11 mouse cellular contexts compared by ENCODE assay signal in genomic region chr19:55923789-55924426, GRCm38 (mm10).
DNase-seq lines count a peak whose midpoint lies in the region; ATAC-seq and TF ChIP-seq lines count a peak whose summit lies in the region.
"Had no signal": no experiment of that assay in that cellular context is flagged by ENCODE, and none has a peak within 500 bp of the region (broad histone marks: within the 10 kb centered on the region; RNA-seq: fewer than 3 reads in every experiment).

No protein-coding gene starts in this region.

- H3K9ac ChIP-seq in forebrain, embryonic 11.5 days (ENCODE audit: low read length): no peak overlapping the region
- H3K9ac ChIP-seq in forebrain, embryonic 16.5 days (replicated peaks; ENCODE audit: low read depth, low read length): no peak overlapping the region
- no peak overlapping the region for H3K9ac ChIP-seq in stomach, embryonic 14.5 days (replicated peaks; ENCODE audit: low read depth, low read length)
- no peak overlapping the region for H3K9ac ChIP-seq in stomach, postnatal 0 days (ENCODE audit: low read length)
- 0 out of 2 replicates have a peak overlapping the region, but pooled peaks have one; percentile 10 for H3K9ac ChIP-seq in liver, embryonic 13.5 days
- H3K9ac ChIP-seq: limb, embryonic 15.5 days had no signal

- no peak overlapping the region for H3K27ac ChIP-seq in forebrain, embryonic 11.5 days (ENCODE audit: low read depth, low read length)
- no peak overlapping the region for H3K27ac ChIP-seq in forebrain, embryonic 16.5 days (ENCODE audit: low read length)
- no peak overlapping the region for H3K27ac ChIP-seq in stomach, embryonic 14.5 days (ENCODE audit: low read length)
- no peak overlapping the region for H3K27ac ChIP-seq in stomach, postnatal 0 days (replicated peaks)
- H3K27ac ChIP-seq in liver, embryonic 13.5 days: peak overlapping the region; percentile 68
- H3K27ac ChIP-seq: limb, embryonic 15.5 days had no signal

- TF ChIP-seq CTCF in stomach, postnatal 0 days (IDR thresholded peaks at IDR 0.05; ENCODE audit: low read depth): no peak; the same call in 1 of the 2 replicates

- no peaks in the 10 kb centered on the region for H3K9me3 ChIP-seq in forebrain, embryonic 11.5 days (ENCODE audit: control insufficient read depth, low read length)
- H3K9me3 ChIP-seq in forebrain, embryonic 16.5 days (ENCODE audit: control insufficient read depth, low read length): no peaks in the 10 kb centered on the region
- H3K9me3 ChIP-seq in stomach, embryonic 14.5 days (ENCODE audit: control insufficient read depth, low read depth, low read length): no peaks in the 10 kb centered on the region
- H3K9me3 ChIP-seq in stomach, postnatal 0 days (ENCODE audit: control insufficient read depth, low read length): no peaks in the 10 kb centered on the region
- H3K9me3 ChIP-seq in liver, embryonic 13.5 days (replicated peaks): no peaks in the 10 kb centered on the region
- H3K9me3 ChIP-seq: limb, embryonic 15.5 days had no signal

- no peak for TF ChIP-seq EP300 in stomach, postnatal 0 days (optimal IDR thresholded peaks at IDR 0.05)

- no peak overlapping the region for H3K4me3 ChIP-seq in forebrain, embryonic 11.5 days (ENCODE audit: low read depth, low read length)
- no peak overlapping the region for H3K4me3 ChIP-seq in forebrain, embryonic 16.5 days (replicated peaks; ENCODE audit: low read length)
- no peak overlapping the region for H3K4me3 ChIP-seq in stomach, embryonic 14.5 days (ENCODE audit: low read depth, low read length)
- H3K4me3 ChIP-seq in stomach, postnatal 0 days (ENCODE audit: low read depth, low read length): no peak overlapping the region
- H3K4me3 ChIP-seq in liver, embryonic 13.5 days (replicated peaks): no peak overlapping the region
- H3K4me3 ChIP-seq: limb, embryonic 15.5 days had no signal

- peak; percentile 84 for ATAC-seq in forebrain, embryonic 11.5 days (replicated peaks; ENCODE audit: low FRiP score)
- ATAC-seq in forebrain, embryonic 16.5 days: no peak
- 0 out of 2 replicates have a peak, but pooled peaks have one; percentile 49 for ATAC-seq in stomach, embryonic 14.5 days (ENCODE audit: insufficient number of reproducible peaks, insufficient read depth, low FRiP score, low read depth)
- no peak for ATAC-seq in stomach, postnatal 0 days (ENCODE audit: low FRiP score, low TSS enrichment)
- no peak for ATAC-seq in liver, embryonic 13.5 days (ENCODE audit: low read depth)
- ATAC-seq: inflammation-experienced regulatory T-cells, adult 6 months had no signal

- H3K27me3 ChIP-seq in forebrain, embryonic 11.5 days (ENCODE audit: control insufficient read depth, insufficient read depth, low read length): peaks cover 14% of the 10 kb centered on the region; the same call in 1 of the 2 replicates
- peaks cover 11% of the 10 kb centered on the region for H3K27me3 ChIP-seq in forebrain, embryonic 16.5 days (replicated peaks; ENCODE audit: control insufficient read depth, insufficient read depth, low read length)
- H3K27me3 ChIP-seq in stomach, embryonic 14.5 days (ENCODE audit: control insufficient read depth, insufficient read depth, low read length): no peaks in the 10 kb centered on the region
- no peaks in the 10 kb centered on the region for H3K27me3 ChIP-seq in stomach, postnatal 0 days (ENCODE audit: control insufficient read depth, insufficient read depth, low read length)
- H3K27me3 ChIP-seq in liver, embryonic 13.5 days: no peaks in the 10 kb centered on the region; the same call in 1 of the 2 replicates
- H3K27me3 ChIP-seq: limb, embryonic 15.5 days had no signal

- H3K36me3 ChIP-seq in forebrain, embryonic 11.5 days (ENCODE audit: control insufficient read depth, insufficient read depth, low read length): peaks cover 5% of the 10 kb centered on the region; the same call in 1 of the 2 replicates
- no peaks in the 10 kb centered on the region for H3K36me3 ChIP-seq in forebrain, embryonic 16.5 days (ENCODE audit: control insufficient read depth, insufficient read depth)
- H3K36me3 ChIP-seq in stomach, embryonic 14.5 days (ENCODE audit: control insufficient read depth, insufficient read depth, low read length): peaks cover 45% of the 10 kb centered on the region
- H3K36me3 ChIP-seq in stomach, postnatal 0 days (ENCODE audit: control insufficient read depth, insufficient read depth, low read length): peaks cover 26% of the 10 kb centered on the region
- H3K36me3 ChIP-seq in liver, embryonic 13.5 days: peaks cover 25% of the 10 kb centered on the region

- 11% methylated on average over 12 of the region's 12 CpGs for WGBS in forebrain, embryonic 11.5 days
- WGBS in forebrain, embryonic 16.5 days: 8% methylated on average over 12 of the region's 12 CpGs
- 30% methylated on average over 12 of the region's 12 CpGs for WGBS in stomach, embryonic 14.5 days
- WGBS in stomach, postnatal 0 days: 41% methylated on average over 12 of the region's 12 CpGs
- WGBS in liver, embryonic 13.5 days (ENCODE audit: insufficient replicate concordance): 73% methylated on average over 12 of the region's 12 CpGs

- 0 out of 2 replicates have a peak, but pooled peaks cover 3% of the 10 kb centered on the region for H3K4me1 ChIP-seq in forebrain, embryonic 11.5 days (replicated peaks; ENCODE audit: control insufficient read depth, insufficient read depth, low read length)
- H3K4me1 ChIP-seq in forebrain, embryonic 16.5 days (replicated peaks; ENCODE audit: control insufficient read depth, insufficient read depth, low read length): peaks cover 4% of the 10 kb centered on the region; the same call in 1 of the 2 replicates
- H3K4me1 ChIP-seq in stomach, embryonic 14.5 days (ENCODE audit: control insufficient read depth, insufficient read depth, low read length): no peaks in the 10 kb centered on the region
- no peaks in the 10 kb centered on the region for H3K4me1 ChIP-seq in stomach, postnatal 0 days (replicated peaks; ENCODE audit: control insufficient read depth, insufficient read depth)
- peaks cover 52% of the 10 kb centered on the region for H3K4me1 ChIP-seq in liver, embryonic 13.5 days (replicated peaks)

- H3K4me2 ChIP-seq in forebrain, embryonic 11.5 days (ENCODE audit: low read depth, low read length, severe bottlenecking): no peak overlapping the region
- H3K4me2 ChIP-seq in forebrain, embryonic 16.5 days (ENCODE audit: low read length): no peak overlapping the region
- no peak overlapping the region for H3K4me2 ChIP-seq in stomach, embryonic 14.5 days (replicated peaks; ENCODE audit: low read depth, low read length)
- H3K4me2 ChIP-seq in stomach, postnatal 0 days (replicated peaks; ENCODE audit: low read depth): no peak overlapping the region
- H3K4me2 ChIP-seq in liver, embryonic 13.5 days: no peak overlapping the region
- H3K4me2 ChIP-seq: limb, embryonic 15.5 days had no signal

- DNase-seq in forebrain, embryonic 11.5 days (ENCODE audit: low spot score): peak; percentile 82
- DNase-seq in stomach, postnatal 0 days (ENCODE audit: low spot score): no peak
- no peak for DNase-seq in liver, embryonic 13.5 days
- no peak for DNase-seq in thymus, postnatal 0 days (ENCODE audit: low spot score)
- DNase-seq in left cerebral cortex, adult 9 months (ENCODE audit: low spot score in 2 of 2): no peak
- no peak for DNase-seq in heart, adult 18-20 months
- DNase-seq: gastrocnemius, postnatal 25 days had no signal

Comparison
In these comparisons a context has a peak if more than half of its experiments do, and no peak if none do; other contexts are left out.
1. ATAC-seq: peak in forebrain, embryonic 11.5 days (single experiment) and stomach, embryonic 14.5 days (single experiment); none in forebrain, embryonic 16.5 days (single experiment), stomach, postnatal 0 days (single experiment) and liver, embryonic 13.5 days (single experiment).